Mouse (Mus musculus): ENCODE data around the gene Qsox1.

The Qsox1 gene

GRCm38 (mm10) chr1:155784343-155785205 is 28.1 kb downstream of the Qsox1 start:
- DNase-seq (ENCODE audit: low read depth, low spot score): peak; percentile 69
- no peaks in the 10 kb centered on the region; the same call in 1 of the 2 replicates for H3K36me3 ChIP-seq (ENCODE audit: control insufficient read depth, insufficient read depth, low read length, poor library complexity, severe bottlenecking)
- no peaks in the 10 kb centered on the region for H3K27me3 ChIP-seq (ENCODE audit: control insufficient read depth, insufficient read depth, low read length, poor library complexity, severe bottlenecking)

- DNase-seq (ENCODE audit: low read depth, low spot score): peak; percentile 64
- no peaks in the 10 kb centered on the region; the same call in 1 of the 2 replicates for H3K36me3 ChIP-seq (ENCODE audit: control insufficient read depth, insufficient read depth, low read length, poor library complexity, severe bottlenecking)
- no peaks in the 10 kb centered on the region for H3K27me3 ChIP-seq (ENCODE audit: control insufficient read depth, insufficient read depth, low read length, poor library complexity, severe bottlenecking)
Measured at GRCm38 (mm10) chr1:155782382-155782781, 30.3 kb downstream of the Qsox1 start.

- no peak for DNase-seq (ENCODE audit: low read depth, low spot score)
- H3K27me3 ChIP-seq (ENCODE audit: control insufficient read depth, insufficient read depth, low read length, poor library complexity, severe bottlenecking): no peaks in the 10 kb centered on the region
- no peaks in the 10 kb centered on the region for H3K36me3 ChIP-seq (ENCODE audit: control insufficient read depth, insufficient read depth, low read length, poor library complexity, severe bottlenecking)
Measured at GRCm38 (mm10) chr1:155777641-155778625, 34.8 kb downstream of the Qsox1 start.

GRCm38 (mm10) chr1:155759167-155759566 is 53.5 kb downstream of the Qsox1 start:
- no peaks in the 10 kb centered on the region for H3K36me3 ChIP-seq (ENCODE audit: control insufficient read depth, insufficient read depth, low read length, poor library complexity, severe bottlenecking)
- DNase-seq (ENCODE audit: low read depth, low spot score): no peak
- H3K27me3 ChIP-seq (ENCODE audit: control insufficient read depth, insufficient read depth, low read length, poor library complexity, severe bottlenecking): no peaks in the 10 kb centered on the region

GRCm38 (mm10) chr1:155758711-155759110 is 54.0 kb downstream of the Qsox1 start:
- Histone ChIP-seq H3K27me3 (ENCODE audit: control insufficient read depth, insufficient read depth, low read length, poor library complexity, severe bottlenecking) (no peaks in the 10 kb centered on the region), H3K36me3 (ENCODE audit: control insufficient read depth, insufficient read depth, low read length, poor library complexity, severe bottlenecking) (no peaks in the 10 kb centered on the region)
- DNase-seq (ENCODE audit: low read depth, low spot score): no peak

GRCm38 (mm10) chr1:155757621-155758020 is 55.1 kb downstream of the Qsox1 start:
- Histone ChIP-seq H3K27me3 (ENCODE audit: control insufficient read depth, insufficient read depth, low read length, poor library complexity, severe bottlenecking) (no peaks in the 10 kb centered on the region), H3K36me3 (ENCODE audit: control insufficient read depth, insufficient read depth, low read length, poor library complexity, severe bottlenecking) (no peaks in the 10 kb centered on the region)
- no peak for DNase-seq (ENCODE audit: low read depth, low spot score)

- H3K27me3 ChIP-seq (ENCODE audit: control insufficient read depth, insufficient read depth, low read length, poor library complexity, severe bottlenecking): no peaks in the 10 kb centered on the region
- no peaks in the 10 kb centered on the region for H3K36me3 ChIP-seq (ENCODE audit: control insufficient read depth, insufficient read depth, low read length, poor library complexity, severe bottlenecking)
Measured at GRCm38 (mm10) chr1:155753411-155753810, 59.3 kb downstream of the Qsox1 start.

GRCm38 (mm10) chr1:155751484-155752255 is 61.0 kb downstream of the Qsox1 start, which contains the start of gene Lhx4:
Lhx4 (minus strand) TSS chr1:155751684.
- H3K36me3 ChIP-seq (ENCODE audit: control insufficient read depth, insufficient read depth, low read length, poor library complexity, severe bottlenecking): no peaks in the 10 kb centered on the region
- DNase-seq (ENCODE audit: low read depth, low spot score): no peak
- no peaks in the 10 kb centered on the region for H3K27me3 ChIP-seq (ENCODE audit: control insufficient read depth, insufficient read depth, low read length, poor library complexity, severe bottlenecking)

More at GRCm38 (mm10) chr1:155753411-155753810, 59.3 kb downstream of the Qsox1 start:
- no peak for DNase-seq (ENCODE audit: low read depth, low spot score)

GRCm38 (mm10) chr1:155750517-155751178 is 62.0 kb downstream of the Qsox1 start:
- Histone ChIP-seq H3K36me3 (ENCODE audit: control insufficient read depth, insufficient read depth, low read length, poor library complexity, severe bottlenecking) (no peaks in the 10 kb centered on the region), H3K27me3 (ENCODE audit: control insufficient read depth, insufficient read depth, low read length, poor library complexity, severe bottlenecking) (no peaks in the 10 kb centered on the region)
- no peak for DNase-seq (ENCODE audit: low read depth, low spot score)

- Histone ChIP-seq H3K36me3 (ENCODE audit: control insufficient read depth, insufficient read depth, low read length, poor library complexity, severe bottlenecking) (no peaks in the 10 kb centered on the region), H3K27me3 (ENCODE audit: control insufficient read depth, insufficient read depth, low read length, poor library complexity, severe bottlenecking) (no peaks in the 10 kb centered on the region)
- no peak for DNase-seq (ENCODE audit: low read depth, low spot score)
Measured at GRCm38 (mm10) chr1:155747911-155748310, 64.8 kb downstream of the Qsox1 start.

GRCm38 (mm10) chr1:155747011-155747410 is 65.7 kb downstream of the Qsox1 start:
- peaks cover 1% of the 10 kb centered on the region; the same call in 1 of the 2 replicates for H3K27me3 ChIP-seq (ENCODE audit: control insufficient read depth, insufficient read depth, low read length, poor library complexity, severe bottlenecking)
- H3K36me3 ChIP-seq (ENCODE audit: control insufficient read depth, insufficient read depth, low read length, poor library complexity, severe bottlenecking): no peaks in the 10 kb centered on the region
- no peak for DNase-seq (ENCODE audit: low read depth, low spot score)

- no peaks in the 10 kb centered on the region for H3K36me3 ChIP-seq (ENCODE audit: control insufficient read depth, insufficient read depth, low read length, poor library complexity, severe bottlenecking)
- no peak for DNase-seq (ENCODE audit: low read depth, low spot score)
Measured at GRCm38 (mm10) chr1:155742411-155743363, 70.0 kb downstream of the Qsox1 start.

GRCm38 (mm10) chr1:155741988-155742387 is 70.7 kb downstream of the Qsox1 start:
- peaks cover 1% of the 10 kb centered on the region; the same call in 1 of the 2 replicates for H3K27me3 ChIP-seq (ENCODE audit: control insufficient read depth, insufficient read depth, low read length, poor library complexity, severe bottlenecking)
- H3K36me3 ChIP-seq (ENCODE audit: control insufficient read depth, insufficient read depth, low read length, poor library complexity, severe bottlenecking): no peaks in the 10 kb centered on the region
- no peak for DNase-seq (ENCODE audit: low read depth, low spot score)

More at GRCm38 (mm10) chr1:155742411-155743363, 70.0 kb downstream of the Qsox1 start:
- peaks cover 1% of the 10 kb centered on the region; the same call in 1 of the 2 replicates for H3K27me3 ChIP-seq (ENCODE audit: control insufficient read depth, insufficient read depth, low read length, poor library complexity, severe bottlenecking)

Measured in splenic B cell, adult 2 months (primary cell).